Mouse (Mus musculus) embryonic facial prominence, embryonic 15.5 days (tissue): Measurements from ENCODE around the gene Bckdk. TPM values are rescaled to one million over a fixed set of nuclear protein-coding genes. Genes with fewer than 3 reads are reported as not detected.
"Not testable (repeated sequence)": the region's sequence is repeated elsewhere in the genome, so short reads cannot be mapped to it uniquely, and the experiment has no call there.

ENCODE experiments used
- ATAC-seq: fragments of 200-750 bp; cut with Nextera tagmentation; 2 replicates; pipeline ENCODE4 v1.8.0; 2017; ENCODE audit warnings: low read depth, moderate TSS enrichment; ENCODE audit not compliant: insufficient number of reproducible peaks, low FRiP score, low TSS enrichment
- H3K27ac ChIP-seq: fragments of 300-500 bp; sonication (generic); replicated peaks from 2 replicates; pipeline ENCODE4 v1.5.1; 2015; ENCODE audit warnings: mild to moderate bottlenecking, inconsistent platforms
- H3K27me3 ChIP-seq: fragments of 300-500 bp; sonication (generic); 2 replicates; pipeline ENCODE4 v1.6.1; 2015; ENCODE audit warnings: inconsistent platforms
- H3K36me3 ChIP-seq: fragments of 300-500 bp; sonication (generic); 2 replicates; pipeline ENCODE4 v1.6.1; 2015; ENCODE audit warnings: mild to moderate bottlenecking, inconsistent platforms
- H3K4me1 ChIP-seq: fragments of 300-500 bp; sonication (generic); 2 replicates; pipeline ENCODE4 v1.6.1; 2015; ENCODE audit warnings: inconsistent platforms
- H3K4me2 ChIP-seq: fragments of 300-500 bp; sonication (generic); replicated peaks from 2 replicates; pipeline ENCODE4 v1.6.1; 2015; ENCODE audit warnings: mild to moderate bottlenecking, inconsistent platforms
- H3K4me3 ChIP-seq: fragments of 300-500 bp; sonication (generic); replicated peaks from 2 replicates; pipeline ENCODE4 v1.5.1; 2015; ENCODE audit warnings: mild to moderate bottlenecking, inconsistent platforms
- H3K9ac ChIP-seq: fragments of 300-500 bp; sonication (generic); 2 replicates; pipeline ENCODE4 v1.6.1; 2015; ENCODE audit warnings: inconsistent platforms
- H3K9me3 ChIP-seq: fragments of 300-500 bp; sonication (generic); replicated peaks from 2 replicates; pipeline ENCODE4 v1.6.1; 2016; ENCODE audit warnings: inconsistent platforms
- WGBS: fragments of 180-500 bp; shearing (Covaris S2); methylation state at CpG from one replicate; pipeline ENCODE4 v1.1.7; 2015; 5-methylcytosine and 5-hydroxymethylcytosine counted together
- polyA plus RNA-seq: library from polyadenylated mRNA; unstranded; fragments of >200 nt; fragmentation: Nextera tagmentation; extraction: Ambion mirVana; gene quantifications from 2 replicates; pipeline ENCODE4 v1.2.1, GENCODE M21; 2015

Bckdk gene
- polyA plus RNA-seq, 1 experiment from 2014 or later = 112 TPM

- WGBS = 94% methylated on average over 9 of the region's 9 CpGs
- H3K27me3 ChIP-seq = no peaks in the 10 kb centered on the region
- ATAC-seq = no peak
Measured at GRCm38 (mm10) chr7:127879301-127879700, 24.6 kb upstream of the Bckdk start.

GRCm38 (mm10) chr7:127880431-127880830, 23.5 kb upstream of the Bckdk start:
- Histone ChIP-seq H3K9me3 (no peaks in the 10 kb centered on the region), H3K9ac (no peak overlapping the region), H3K27me3 (no peaks in the 10 kb centered on the region), H3K27ac (no peak overlapping the region), H3K36me3 (peaks cover 76% of the 10 kb centered on the region), H3K4me3 (no peak overlapping the region), H3K4me2 (no peak overlapping the region), H3K4me1 (peaks cover 38% of the 10 kb centered on the region)
- ATAC-seq = no peak
- WGBS = 84% methylated on average over 12 of the region's 12 CpGs

More at GRCm38 (mm10) chr7:127879301-127879700, 24.6 kb upstream of the Bckdk start:
- Histone ChIP-seq H3K4me3 (no peak overlapping the region), H3K27ac (no peak overlapping the region), H3K9ac (no peak overlapping the region), H3K4me2 (no peak overlapping the region), H3K9me3 (no peaks in the 10 kb centered on the region), H3K36me3 (peaks cover 65% of the 10 kb centered on the region), H3K4me1 (peaks cover 38% of the 10 kb centered on the region)

- ATAC-seq = no peak
- Histone ChIP-seq H3K4me3 (no peak overlapping the region), H3K27me3 (no peaks in the 10 kb centered on the region), H3K9ac (no peak overlapping the region), H3K4me1 (peaks cover 37% of the 10 kb centered on the region), H3K4me2 (no peak overlapping the region), H3K27ac (peak overlapping the region; percentile 6; the same call in 1 of the 2 replicates), H3K36me3 (peaks cover 90% of the 10 kb centered on the region), H3K9me3 (no peaks in the 10 kb centered on the region)
- 35% methylated on average over 6 of the region's 6 CpGs for WGBS
Measured at GRCm38 (mm10) chr7:127885951-127886350, 17.9 kb upstream of the Bckdk start.

- Histone ChIP-seq H3K4me2 (0 out of 2 replicates have a peak overlapping the region, but pooled peaks have one; percentile 6), H3K4me1 (peaks cover 37% of the 10 kb centered on the region), H3K4me3 (no peak overlapping the region), H3K36me3 (peaks cover 84% of the 10 kb centered on the region), H3K27ac (peak overlapping the region; percentile 6; the same call in 1 of the 2 replicates), H3K9me3 (no peaks in the 10 kb centered on the region), H3K27me3 (no peaks in the 10 kb centered on the region), H3K9ac (no peak overlapping the region)
- 87% methylated on average over 6 of the region's 6 CpGs for WGBS
- no peak for ATAC-seq
Measured at GRCm38 (mm10) chr7:127886551-127886950, 17.3 kb upstream of the Bckdk start.

- H3K9me3 ChIP-seq = no peaks in the 10 kb centered on the region
- H3K27ac ChIP-seq = no peak overlapping the region
- peaks cover 37% of the 10 kb centered on the region for H3K4me1 ChIP-seq
- H3K27me3 ChIP-seq = no peaks in the 10 kb centered on the region
- no peak overlapping the region for H3K4me3 ChIP-seq
- ATAC-seq = no peak
- H3K36me3 ChIP-seq = peaks cover 78% of the 10 kb centered on the region
- H3K4me2 ChIP-seq = 0 out of 2 replicates have a peak overlapping the region, but pooled peaks have one; percentile 6
- WGBS = 77% methylated on average over 8 of the region's 8 CpGs
- H3K9ac ChIP-seq = no peak overlapping the region; the same call in 1 of the 2 replicates
Measured at GRCm38 (mm10) chr7:127887191-127887590, 16.7 kb upstream of the Bckdk start.

- H3K27me3 ChIP-seq = no peaks in the 10 kb centered on the region
- H3K4me1 ChIP-seq = peaks cover 31% of the 10 kb centered on the region
- H3K27ac ChIP-seq = no peak overlapping the region
- no peaks in the 10 kb centered on the region for H3K9me3 ChIP-seq
- no peak for ATAC-seq
- WGBS = 71% methylated on average over 3 of the region's 3 CpGs
- no peak overlapping the region for H3K4me3 ChIP-seq
- H3K9ac ChIP-seq = no peak overlapping the region
- no peak overlapping the region for H3K4me2 ChIP-seq
- H3K36me3 ChIP-seq = peaks cover 72% of the 10 kb centered on the region
Measured at GRCm38 (mm10) chr7:127887781-127888180, 16.1 kb upstream of the Bckdk start.

GRCm38 (mm10) chr7:127888821-127889220, 15.1 kb upstream of the Bckdk start:
- 74% methylated on average over 3 of the region's 3 CpGs for WGBS
- peaks cover 23% of the 10 kb centered on the region for H3K4me1 ChIP-seq

GRCm38 (mm10) chr7:127890798-127891197, 13.1 kb upstream of the Bckdk start, which contains the start of gene Prss53:
Gene Prss53 (minus strand): TSS chr7:127890970.
- peaks cover 51% of the 10 kb centered on the region for H3K36me3 ChIP-seq
- H3K4me2 ChIP-seq = no peak within 1 kb of the TSS
- no peak within 1 kb of the TSS for H3K4me3 ChIP-seq
- 0 out of 2 replicates have a peak within 1 kb of the TSS, but pooled peaks have one; percentile 17 for H3K27ac ChIP-seq
- peaks cover 21% of the 10 kb centered on the region for H3K4me1 ChIP-seq
- H3K9ac ChIP-seq = no peak within 1 kb of the TSS
- H3K9me3 ChIP-seq = no peaks in the 10 kb centered on the region
- WGBS = 25% methylated on average over 4 of the region's 4 CpGs
- ATAC-seq = no peak
- no peaks in the 10 kb centered on the region for H3K27me3 ChIP-seq

More at GRCm38 (mm10) chr7:127888821-127889220, 15.1 kb upstream of the Bckdk start:
- Histone ChIP-seq H3K36me3 (peaks cover 69% of the 10 kb centered on the region), H3K9ac (no peak overlapping the region), H3K27ac (no peak overlapping the region), H3K9me3 (no peaks in the 10 kb centered on the region), H3K4me3 (no peak overlapping the region), H3K4me2 (no peak overlapping the region), H3K27me3 (no peaks in the 10 kb centered on the region)
- no peak for ATAC-seq

DNA sequence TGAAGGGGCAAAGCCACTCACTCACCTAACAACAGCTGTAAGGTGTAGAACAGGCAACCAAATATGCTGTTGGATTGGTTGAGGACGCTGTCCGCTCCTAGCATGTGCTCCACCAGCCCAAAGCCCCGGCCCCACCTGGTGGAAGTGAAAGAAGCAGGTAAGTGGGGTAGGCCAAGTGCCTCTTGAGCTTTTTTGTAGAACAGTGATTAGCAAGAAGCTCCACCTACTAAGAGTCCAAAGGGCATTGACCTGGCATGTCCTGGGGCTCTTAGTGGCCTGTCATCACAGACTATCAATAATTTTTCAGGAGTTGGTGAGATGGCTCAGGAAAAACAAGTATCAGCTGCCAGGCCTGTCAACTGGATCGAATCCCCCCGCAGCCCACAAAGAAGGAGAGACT, 9.4 kb upstream of the Bckdk start:
- Histone ChIP-seq H3K27me3 (no peaks in the 10 kb centered on the region), H3K4me1 (peaks cover 14% of the 10 kb centered on the region), H3K4me3 (peak overlapping the region; percentile 69), H3K27ac (peak overlapping the region; percentile 85; the same call in 1 of the 2 replicates), H3K36me3 (peaks cover 15% of the 10 kb centered on the region; the same call in 1 of the 2 replicates), H3K9ac (peak overlapping the region; percentile 63), H3K4me2 (peak overlapping the region; percentile 77), H3K9me3 (no peaks in the 10 kb centered on the region)
- no peak for ATAC-seq
- 64% methylated on average over 5 of the region's 5 CpGs for WGBS

- WGBS = under 1% methylated on average over 26 of the region's 26 CpGs
- Histone ChIP-seq H3K27me3 (no peaks in the 10 kb centered on the region), H3K9ac (peak within 1 kb of the TSS; percentile 63)
Measured at GRCm38 (mm10) chr7:127895442-127895841, 8.4 kb upstream of the Bckdk start, which contains the start of the genes Gm21974 and Vkorc1. Gene Gm21974 (minus strand): TSS chr7:127895454. Gene Vkorc1 (minus strand): TSS chr7:127895617.

DNA sequence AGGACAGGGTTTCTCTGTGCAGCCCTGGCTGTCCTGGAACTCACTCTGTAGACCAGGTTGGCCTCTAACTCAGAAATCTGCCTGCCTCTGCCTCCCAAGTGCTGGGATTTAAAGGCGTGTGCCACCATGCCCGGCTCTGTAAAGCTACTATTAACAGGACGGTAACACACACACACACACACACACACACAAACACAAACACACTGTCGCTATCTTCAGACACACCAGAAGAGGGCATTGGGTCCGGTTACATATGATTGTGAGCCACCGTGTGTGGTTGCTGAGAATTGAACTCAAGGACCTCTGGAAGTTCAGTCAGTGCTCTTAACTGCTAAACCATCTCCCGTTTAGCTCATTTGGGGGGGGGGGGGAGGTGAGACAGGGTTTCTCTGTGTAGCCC, 8.0 kb upstream of the Bckdk start:
- H3K9ac ChIP-seq, H3K36me3 ChIP-seq, H3K9me3 ChIP-seq, H3K27me3 ChIP-seq: not testable (repeated sequence)
- peak overlapping the region; percentile 69 for H3K4me3 ChIP-seq
- H3K4me2 ChIP-seq = peak overlapping the region; percentile 77
- peak overlapping the region; percentile 85; the same call in 1 of the 2 replicates for H3K27ac ChIP-seq
- 64% methylated on average over 7 of the region's 7 CpGs for WGBS
- peaks cover 14% of the 10 kb centered on the region for H3K4me1 ChIP-seq
- peak; percentile 21; the same call in 1 of the 2 replicates for ATAC-seq

More at GRCm38 (mm10) chr7:127895442-127895841, 8.4 kb upstream of the Bckdk start, which contains the start of the genes Gm21974 and Vkorc1:
- peak within 1 kb of the TSS; percentile 69 for H3K4me3 ChIP-seq
- peaks cover 8% of the 10 kb centered on the region; the same call in 1 of the 2 replicates for H3K36me3 ChIP-seq
- no peaks in the 10 kb centered on the region for H3K9me3 ChIP-seq
- peak within 1 kb of the TSS; percentile 85 for H3K27ac ChIP-seq
- peaks cover 14% of the 10 kb centered on the region for H3K4me1 ChIP-seq
- peak; percentile 94 for ATAC-seq
- peak within 1 kb of the TSS; percentile 77 for H3K4me2 ChIP-seq
